Mouse (Mus musculus) hindbrain, postnatal 0 days (tissue): ENCODE measurements around the gene Cdkl5. TPM values are rescaled to one million over a fixed set of nuclear protein-coding genes. Genes with fewer than 3 reads are reported as not detected.

Experiments
- ATAC-seq: fragments of 200-750 bp; cut with Nextera tagmentation; 2 replicates; pipeline ENCODE4 v1.8.0; 2017; ENCODE audit warnings: mild to moderate bottlenecking, moderate TSS enrichment, moderate library complexity
- DNase-seq: peaks from one replicate; pipeline ENCODE4 v3.0.0-alpha.2; 2015; ENCODE audit warnings: low spot score
- H3K27ac ChIP-seq: fragments of 300-500 bp; sonication (generic); 2 replicates; pipeline ENCODE4 v1.5.1; 2014; ENCODE audit warnings: mild to moderate bottlenecking
- H3K27me3 ChIP-seq: fragments of 300-500 bp; sonication (generic); 2 replicates; pipeline ENCODE4 v1.6.1; 2014; ENCODE audit warnings: low read length, mixed read lengths; ENCODE audit not compliant: insufficient read depth
- H3K36me3 ChIP-seq: fragments of 300-500 bp; sonication (generic); 2 replicates; pipeline ENCODE4 v1.6.1; 2014; ENCODE audit warnings: low read length, mixed read lengths; ENCODE audit not compliant: insufficient read depth
- H3K4me1 ChIP-seq: fragments of 300-500 bp; sonication (generic); 2 replicates; pipeline ENCODE4 v1.6.1; 2014; ENCODE audit warnings: antibody characterized with exemption, low read length, mixed read lengths; ENCODE audit not compliant: insufficient read depth
- H3K4me2 ChIP-seq: fragments of 300-500 bp; sonication (generic); 2 replicates; pipeline ENCODE4 v1.6.1; 2014; ENCODE audit warnings: low read depth, mild to moderate bottlenecking, low read length, moderate library complexity, mixed read lengths
- H3K4me3 ChIP-seq: fragments of 300-500 bp; sonication (generic); 2 replicates; pipeline ENCODE4 v1.5.1; 2014; ENCODE audit warnings: low read length
- H3K9ac ChIP-seq: fragments of 300-500 bp; sonication (generic); replicated peaks from 2 replicates; pipeline ENCODE4 v1.6.1; 2014; ENCODE audit warnings: mild to moderate bottlenecking, low read length, moderate library complexity, mixed read lengths
- H3K9me3 ChIP-seq: fragments of 300-500 bp; sonication (generic); 2 replicates; pipeline ENCODE4 v1.6.1; 2016; ENCODE audit warnings: low read length, mixed read lengths
- CTCF ChIP-seq: IDR thresholded peaks from 2 replicates; pipeline ENCODE4 v1.5.1; 2016; ENCODE audit warnings: antibody characterized with exemption, control low read depth, low read depth
- WGBS: fragments of 180-500 bp; shearing (Covaris S2); extraction: QIAGEN DNeasy Blood & Tissue Kit; methylation state at CpG from one replicate; pipeline ENCODE4 v1.1.7; 2014; 5-methylcytosine and 5-hydroxymethylcytosine counted together
- polyA plus RNA-seq: library from polyadenylated mRNA; unstranded; fragments of >200 nt; fragmentation: Nextera tagmentation; extraction: Ambion mirVana; gene quantifications from 2 replicates; pipeline ENCODE4 v1.2.1, GENCODE M21; 2015
- total RNA-seq: library from RNA; depleted of rRNA; stranded (reverse); fragments of >200 nt; gene quantifications from 2 replicates; pipeline ENCODE4 v1.2.3, GENCODE M21; 2014; rRNA removed

Gene Cdkl5
- total RNA-seq (17.0 and 17.9 TPM in 2 replicates), polyA plus RNA-seq (3.6 and 4.1 TPM in 2 replicates)

GRCm38 (mm10) chrX:160994543-160995121 is at the start of gene Cdkl5:
Gene Cdkl5 (minus strand): TSS chrX:160994704.
- Histone ChIP-seq H3K9me3 (no peaks in the 10 kb centered on the region), H3K27me3 (no peaks in the 10 kb centered on the region)

GRCm38 (mm10) chrX:161033235-161033803 is 38.8 kb upstream of the Cdkl5 start:
- ATAC-seq (no peak), DNase-seq (peak; percentile 74)
- Histone ChIP-seq H3K4me3 (no peak overlapping the region), H3K9me3 (no peaks in the 10 kb centered on the region), H3K36me3 (no peaks in the 10 kb centered on the region), H3K27me3 (no peaks in the 10 kb centered on the region), H3K27ac (no peak overlapping the region), H3K4me2 (no peak overlapping the region), H3K4me1 (no peaks in the 10 kb centered on the region), H3K9ac (no peak overlapping the region)
- WGBS = 51% methylated on average over 3 of the region's 3 CpGs
- TF ChIP-seq CTCF = peak; percentile 88

More at GRCm38 (mm10) chrX:160994543-160995121, at the start of gene Cdkl5:
- peak; percentile 97 for DNase-seq
- H3K4me2 ChIP-seq = peak within 1 kb of the TSS; percentile 53
- 36% methylated on average over 52 of the region's 53 CpGs for WGBS
- peak within 1 kb of the TSS; percentile 56 for H3K9ac ChIP-seq
- H3K27ac ChIP-seq = peak within 1 kb of the TSS; percentile 85
- peak within 1 kb of the TSS; percentile 60 for H3K4me3 ChIP-seq
- H3K4me1 ChIP-seq = no peaks in the 10 kb centered on the region
- peak; percentile 96 for ATAC-seq
- H3K36me3 ChIP-seq = no peaks in the 10 kb centered on the region
- peak; percentile 62 for TF ChIP-seq CTCF

- DNase-seq (peak; percentile 7), ATAC-seq (no peak)
- H3K4me1 ChIP-seq = no peaks in the 10 kb centered on the region
- no peak overlapping the region for H3K4me2 ChIP-seq
- no peak overlapping the region for H3K9ac ChIP-seq
- H3K27me3 ChIP-seq = no peaks in the 10 kb centered on the region
- no peaks in the 10 kb centered on the region for H3K36me3 ChIP-seq
- 52% methylated on average over 2 of the region's 2 CpGs for WGBS
- no peak overlapping the region for H3K4me3 ChIP-seq
- no peaks in the 10 kb centered on the region for H3K9me3 ChIP-seq
- TF ChIP-seq CTCF = peak; percentile 30; the same call in 1 of the 2 replicates
- no peak overlapping the region for H3K27ac ChIP-seq
Measured at GRCm38 (mm10) chrX:161032423-161032822, 37.9 kb upstream of the Cdkl5 start.

- Histone ChIP-seq H3K9ac (no peak overlapping the region), H3K4me1 (no peaks in the 10 kb centered on the region), H3K27me3 (no peaks in the 10 kb centered on the region), H3K36me3 (no peaks in the 10 kb centered on the region), H3K4me2 (no peak overlapping the region), H3K27ac (no peak overlapping the region), H3K4me3 (no peak overlapping the region), H3K9me3 (no peaks in the 10 kb centered on the region)
- peak; percentile 55 for TF ChIP-seq CTCF
- DNase-seq = peak; percentile 62
- no peak for ATAC-seq
Measured at GRCm38 (mm10) chrX:161030233-161030632, 35.7 kb upstream of the Cdkl5 start.

GRCm38 (mm10) chrX:161024475-161024874 is 30.0 kb upstream of the Cdkl5 start:
- H3K27ac ChIP-seq = no peak overlapping the region
- DNase-seq = no peak
- no peaks in the 10 kb centered on the region for H3K27me3 ChIP-seq
- no peak for ATAC-seq
- no peaks in the 10 kb centered on the region for H3K4me1 ChIP-seq
- H3K4me2 ChIP-seq = no peak overlapping the region
- TF ChIP-seq CTCF = no peak
- no peaks in the 10 kb centered on the region for H3K9me3 ChIP-seq
- H3K9ac ChIP-seq = no peak overlapping the region
- 60% methylated on average over 2 of the region's 2 CpGs for WGBS
- no peaks in the 10 kb centered on the region for H3K36me3 ChIP-seq
- no peak overlapping the region for H3K4me3 ChIP-seq

GRCm38 (mm10) chrX:161021548-161021947 is 27.0 kb upstream of the Cdkl5 start:
- H3K9me3 ChIP-seq = no peaks in the 10 kb centered on the region
- H3K27me3 ChIP-seq = no peaks in the 10 kb centered on the region
- no peak overlapping the region for H3K4me2 ChIP-seq
- H3K4me1 ChIP-seq = no peaks in the 10 kb centered on the region
- H3K9ac ChIP-seq = no peak overlapping the region
- no peak overlapping the region for H3K4me3 ChIP-seq
- WGBS = 61% methylated on average over 7 of the region's 7 CpGs
- H3K36me3 ChIP-seq = no peaks in the 10 kb centered on the region
- DNase-seq (peak; percentile 3), ATAC-seq (no peak)
- no peak for TF ChIP-seq CTCF
- H3K27ac ChIP-seq = no peak overlapping the region

- ATAC-seq (no peak), DNase-seq (no peak)
- Histone ChIP-seq H3K27ac (no peak overlapping the region), H3K9ac (no peak overlapping the region), H3K9me3 (no peaks in the 10 kb centered on the region), H3K4me2 (no peak overlapping the region), H3K4me3 (no peak overlapping the region), H3K36me3 (no peaks in the 10 kb centered on the region), H3K4me1 (no peaks in the 10 kb centered on the region), H3K27me3 (no peaks in the 10 kb centered on the region)
- 63% methylated on average over 1 of the region's 1 CpGs for WGBS
- TF ChIP-seq CTCF = no peak
Measured at GRCm38 (mm10) chrX:161018179-161018578, 23.7 kb upstream of the Cdkl5 start.
